In genomic region chrX:159879455-159879854, GRCm38 (mm10) we compare ENCODE assay signal across 24 mouse cellular contexts.
DNase-seq lines count a peak whose midpoint lies in the region; ATAC-seq lines count a peak whose summit lies in the region.
"Had no signal": no experiment of that assay in that cellular context is flagged by ENCODE, and none has a peak within 500 bp of the region (broad histone marks: within the 10 kb centered on the region; RNA-seq: fewer than 3 reads in every experiment).

No protein-coding gene starts in this region.

- no peaks in the 10 kb centered on the region for H3K36me3 ChIP-seq in forebrain, embryonic 16.5 days (ENCODE audit: control insufficient read depth, insufficient read depth)
- H3K36me3 ChIP-seq: embryonic facial prominence, embryonic 10.5 days; embryonic facial prominence, embryonic 12.5 days; forebrain, embryonic 15.5 days had no signal

- H3K4me1 ChIP-seq in forebrain, embryonic 16.5 days (replicated peaks; ENCODE audit: control insufficient read depth, insufficient read depth, low read length) = no peaks in the 10 kb centered on the region
- H3K4me1 ChIP-seq: embryonic facial prominence, embryonic 10.5 days; embryonic facial prominence, embryonic 12.5 days; forebrain, embryonic 13.5 days; forebrain, embryonic 15.5 days had no signal

- no peak for DNase-seq in frontal cortex, postnatal 14 days (ENCODE audit: low spot score in 2 of 2)
- peak; percentile 16 to 34 for DNase-seq in right cerebral cortex, adult 2 months (ENCODE audit: low spot score in 2 of 2)
- no peak for DNase-seq in right cerebral cortex, postnatal 10 days (ENCODE audit: low spot score in 2 of 2)
- no peak for DNase-seq in adrenal gland, adult 18-20 months (ENCODE audit: low spot score in 2 of 2)
- DNase-seq: adrenal gland, adult 8-10 months; adrenal gland, postnatal 14 days; adrenal gland, postnatal 36 days; B cell, adult 2 months; cerebellum, adult 11 months; cerebellum, adult 18-20 months; cerebellum, adult 8-10 months; cerebellum, adult 9-11 months; cerebellum, postnatal 14 days; cerebellum, postnatal 36 days had no signal

- ATAC-seq in frontal cortex, adult (ENCODE audit: low TSS enrichment) = peak; percentile 85
- 0 out of 2 replicates have a peak, but pooled peaks have one; percentile 36 for ATAC-seq in common myeloid progenitor, adult 5-6 weeks (replicated peaks; ENCODE audit: low read depth, poor library complexity, severe bottlenecking)
- no peak for ATAC-seq in forebrain, embryonic 16.5 days
- ATAC-seq: CD4-positive, CD25-positive, alpha-beta regulatory T cell, adult 4 months; forebrain, embryonic 13.5 days; forebrain, embryonic 15.5 days had no signal

- no peak overlapping the region for H3K4me3 ChIP-seq in forebrain, embryonic 16.5 days (replicated peaks; ENCODE audit: low read length)
- H3K4me3 ChIP-seq: embryonic facial prominence, embryonic 10.5 days; embryonic facial prominence, embryonic 12.5 days; forebrain, embryonic 13.5 days; forebrain, embryonic 15.5 days had no signal

- 62% methylated on average over 3 of the region's 3 CpGs for WGBS in forebrain, embryonic 16.5 days

- H3K9me3 ChIP-seq in forebrain, embryonic 16.5 days (ENCODE audit: control insufficient read depth, low read length) = no peaks in the 10 kb centered on the region
- H3K9me3 ChIP-seq: embryonic facial prominence, embryonic 10.5 days; embryonic facial prominence, embryonic 12.5 days; forebrain, embryonic 13.5 days; forebrain, embryonic 15.5 days; G1E had no signal

- no peaks in the 10 kb centered on the region for H3K27me3 ChIP-seq in forebrain, embryonic 16.5 days (replicated peaks; ENCODE audit: control insufficient read depth, insufficient read depth, low read length)
- H3K27me3 ChIP-seq: CH12.LX; embryonic facial prominence, embryonic 12.5 days; forebrain, embryonic 15.5 days had no signal

- no peak overlapping the region for H3K27ac ChIP-seq in forebrain, embryonic 16.5 days (ENCODE audit: low read length)
- H3K27ac ChIP-seq: embryonic facial prominence, embryonic 10.5 days; embryonic facial prominence, embryonic 12.5 days; forebrain, embryonic 13.5 days; forebrain, embryonic 15.5 days had no signal

- no peak overlapping the region for H3K4me2 ChIP-seq in forebrain, embryonic 16.5 days (ENCODE audit: low read length)
- H3K4me2 ChIP-seq: embryonic facial prominence, embryonic 12.5 days; forebrain, embryonic 13.5 days; forebrain, embryonic 15.5 days had no signal

- H3K9ac ChIP-seq in forebrain, embryonic 16.5 days (replicated peaks; ENCODE audit: low read depth, low read length) = no peak overlapping the region
- H3K9ac ChIP-seq: embryonic facial prominence, embryonic 12.5 days; forebrain, embryonic 13.5 days; forebrain, embryonic 15.5 days had no signal

Comparison
In these comparisons a context has a peak if more than half of its experiments do, and no peak if none do; other contexts are left out.
1. DNase-seq: peak in right cerebral cortex, adult 2 months (2 of 2); none in frontal cortex, postnatal 14 days (0 of 2), right cerebral cortex, postnatal 10 days (0 of 2) and adrenal gland, adult 18-20 months (0 of 2).